Mouse (Mus musculus): Measurements from ENCODE around the gene Ntn1. TPM values are rescaled to one million over a fixed set of nuclear protein-coding genes. Genes with fewer than 3 reads are reported as not detected.

Gene Ntn1
- polyA plus RNA-seq, 1 experiment from 2014 or later: 15.7 TPM

DNA sequence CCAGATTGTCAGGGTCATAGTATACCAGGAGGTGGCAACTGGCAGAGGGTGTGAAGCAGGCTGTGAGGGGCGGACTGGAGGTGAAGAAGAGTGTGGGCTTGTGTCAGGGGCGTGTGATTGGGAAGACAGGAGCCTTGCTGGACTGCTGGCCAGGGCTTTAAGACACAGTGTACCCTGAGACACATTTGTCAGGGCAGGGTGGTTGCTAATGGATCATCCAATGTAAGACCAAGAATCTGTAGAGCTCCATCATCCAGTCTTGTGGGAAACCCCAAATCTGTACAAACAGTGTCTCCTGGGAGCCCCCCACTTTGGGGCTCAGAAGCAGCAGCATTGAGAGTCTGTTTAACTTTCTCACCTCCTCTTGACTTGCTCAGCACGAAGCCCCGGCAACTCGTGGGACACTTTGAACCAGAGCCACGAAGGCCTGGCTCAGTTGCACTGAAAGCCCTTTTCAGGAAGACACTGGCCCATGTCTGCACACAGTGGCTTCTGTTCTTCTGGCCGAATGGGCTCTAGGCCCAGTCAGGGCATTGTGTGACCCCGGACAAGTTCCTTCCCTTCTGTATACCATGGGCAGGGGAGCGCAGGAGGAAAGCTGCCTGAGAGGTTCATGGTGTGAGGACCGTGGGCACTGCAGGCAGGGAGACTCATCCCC, 194.9 kb downstream of the Ntn1 start:
- H3K4me2 ChIP-seq (ENCODE audit: low read depth, low read length): no peak overlapping the region
- 68% methylated on average over 10 of the region's 10 CpGs for WGBS
- H3K9me3 ChIP-seq (ENCODE audit: control insufficient read depth, low read length): no peaks in the 10 kb centered on the region
- H3K4me3 ChIP-seq (ENCODE audit: low read depth, low read length): no peak overlapping the region
- ATAC-seq (ENCODE audit: low read depth): peak; percentile 73; the same call in 1 of the 2 replicates
- peaks cover 3% of the 10 kb centered on the region; the same call in 1 of the 2 replicates for H3K4me1 ChIP-seq (ENCODE audit: control insufficient read depth, insufficient read depth, low read length)
- no peak overlapping the region for H3K27ac ChIP-seq (ENCODE audit: low read depth, low read length)
- H3K27me3 ChIP-seq (ENCODE audit: control insufficient read depth, insufficient read depth, low read length): no peaks in the 10 kb centered on the region
- H3K9ac ChIP-seq (replicated peaks; ENCODE audit: low read depth, low read length): no peak overlapping the region
- H3K36me3 ChIP-seq (ENCODE audit: control insufficient read depth, insufficient read depth, low read length): no peaks in the 10 kb centered on the region

DNA sequence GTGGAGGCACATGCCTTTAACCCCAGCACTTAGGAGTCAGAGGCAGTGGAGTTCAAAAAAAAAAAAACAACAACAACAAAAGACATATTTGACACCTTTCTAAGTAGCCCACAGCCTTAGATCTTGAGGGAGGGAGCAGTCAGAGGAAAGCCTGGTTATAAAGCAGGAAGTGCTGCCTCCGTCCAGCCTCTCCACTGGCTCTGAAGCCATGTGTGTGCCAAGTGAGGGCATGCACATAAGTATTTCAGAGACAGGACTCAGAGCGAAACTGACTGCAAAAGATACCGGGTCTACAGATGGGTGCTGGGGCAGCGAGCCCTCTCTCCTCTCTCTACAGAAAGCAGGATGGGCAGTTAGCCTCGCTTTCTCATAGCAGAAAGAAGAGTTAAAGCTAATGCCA, 196.2 kb downstream of the Ntn1 start:
- Histone ChIP-seq H3K4me1 (ENCODE audit: control insufficient read depth, insufficient read depth, low read length) (peaks cover 3% of the 10 kb centered on the region; the same call in 1 of the 2 replicates), H3K36me3 (ENCODE audit: control insufficient read depth, insufficient read depth, low read length) (no peaks in the 10 kb centered on the region), H3K9me3 (ENCODE audit: control insufficient read depth, low read length) (no peaks in the 10 kb centered on the region), H3K4me3 (ENCODE audit: low read depth, low read length) (no peak overlapping the region), H3K27me3 (ENCODE audit: control insufficient read depth, insufficient read depth, low read length) (no peaks in the 10 kb centered on the region), H3K9ac (replicated peaks; ENCODE audit: low read depth, low read length) (no peak overlapping the region), H3K4me2 (ENCODE audit: low read depth, low read length) (no peak overlapping the region), H3K27ac (ENCODE audit: low read depth, low read length) (no peak overlapping the region)
- no peak for ATAC-seq (ENCODE audit: low read depth)
- WGBS: 87% methylated on average over 5 of the region's 5 CpGs

DNA sequence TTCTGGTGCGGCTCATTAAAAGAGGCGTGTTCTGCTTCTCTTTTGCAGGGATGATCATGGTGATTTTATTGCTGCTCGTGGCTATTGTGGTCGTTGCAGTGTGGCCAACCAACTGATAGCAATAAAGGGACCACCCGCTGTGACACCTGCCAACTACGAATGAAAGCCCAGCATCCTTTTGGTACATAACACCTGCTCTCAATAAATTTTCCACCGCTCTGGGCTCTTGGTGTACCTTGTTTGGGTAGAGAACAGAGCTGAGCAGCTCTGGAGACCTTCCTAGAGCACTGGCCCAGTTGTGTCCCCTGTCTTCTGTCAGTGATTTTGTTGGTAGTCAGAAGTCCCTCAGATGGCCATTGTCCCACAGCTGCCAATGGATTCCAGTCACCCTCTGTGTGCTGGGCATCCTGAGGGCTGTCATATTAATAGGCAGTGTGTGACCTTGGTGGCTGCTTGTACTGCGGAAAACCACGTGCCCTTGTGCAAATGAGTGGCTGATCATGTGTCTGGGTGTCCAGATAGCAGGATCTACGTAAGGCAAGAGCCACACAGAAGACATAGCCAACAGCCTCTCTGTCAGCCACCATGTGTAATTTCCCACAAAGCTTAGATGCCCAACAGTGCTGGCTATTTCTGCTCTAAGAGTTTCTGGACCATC, 196.8 kb downstream of the Ntn1 start:
- ATAC-seq (ENCODE audit: low read depth): no peak
- no peaks in the 10 kb centered on the region for H3K27me3 ChIP-seq (ENCODE audit: control insufficient read depth, insufficient read depth, low read length)
- no peaks in the 10 kb centered on the region for H3K36me3 ChIP-seq (ENCODE audit: control insufficient read depth, insufficient read depth, low read length)
- WGBS: 27% methylated on average over 10 of the region's 10 CpGs
- H3K27ac ChIP-seq (ENCODE audit: low read depth, low read length): no peak overlapping the region
- H3K4me1 ChIP-seq (ENCODE audit: control insufficient read depth, insufficient read depth, low read length): peaks cover 3% of the 10 kb centered on the region; the same call in 1 of the 2 replicates
- H3K9ac ChIP-seq (replicated peaks; ENCODE audit: low read depth, low read length): no peak overlapping the region
- H3K9me3 ChIP-seq (ENCODE audit: control insufficient read depth, low read length): no peaks in the 10 kb centered on the region
- no peak overlapping the region for H3K4me3 ChIP-seq (ENCODE audit: low read depth, low read length)
- no peak overlapping the region for H3K4me2 ChIP-seq (ENCODE audit: low read depth, low read length)

DNA sequence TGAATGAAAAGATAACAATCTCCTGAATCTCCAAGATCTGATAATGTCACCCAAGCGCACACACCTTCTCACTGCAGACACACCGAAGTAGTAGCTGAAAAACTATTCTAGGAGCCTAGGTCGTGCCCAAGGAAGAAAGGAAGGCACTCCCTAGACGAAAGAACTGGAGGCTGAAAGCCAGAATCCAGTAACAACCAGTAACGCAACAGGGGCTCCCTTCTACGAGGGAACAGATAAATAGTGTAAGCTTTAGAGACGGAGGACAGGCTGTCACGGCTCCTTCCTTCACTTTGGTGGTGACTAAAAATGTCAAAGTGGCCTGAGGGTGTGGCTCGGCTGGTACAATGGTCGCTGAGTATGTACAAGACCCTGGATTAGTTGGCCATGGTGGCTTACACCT, 198.1 kb downstream of the Ntn1 start:
- Histone ChIP-seq H3K9me3 (ENCODE audit: control insufficient read depth, low read length) (no peaks in the 10 kb centered on the region), H3K27me3 (ENCODE audit: control insufficient read depth, insufficient read depth, low read length) (no peaks in the 10 kb centered on the region), H3K4me3 (ENCODE audit: low read depth, low read length) (no peak overlapping the region), H3K4me1 (ENCODE audit: control insufficient read depth, insufficient read depth, low read length) (peaks cover 3% of the 10 kb centered on the region; the same call in 1 of the 2 replicates), H3K36me3 (ENCODE audit: control insufficient read depth, insufficient read depth, low read length) (no peaks in the 10 kb centered on the region), H3K4me2 (ENCODE audit: low read depth, low read length) (no peak overlapping the region), H3K27ac (ENCODE audit: low read depth, low read length) (no peak overlapping the region; the same call in 1 of the 2 replicates), H3K9ac (replicated peaks; ENCODE audit: low read depth, low read length) (no peak overlapping the region)
- WGBS: 59% methylated on average over 10 of the region's 10 CpGs
- no peak for ATAC-seq (ENCODE audit: low read depth)

DNA sequence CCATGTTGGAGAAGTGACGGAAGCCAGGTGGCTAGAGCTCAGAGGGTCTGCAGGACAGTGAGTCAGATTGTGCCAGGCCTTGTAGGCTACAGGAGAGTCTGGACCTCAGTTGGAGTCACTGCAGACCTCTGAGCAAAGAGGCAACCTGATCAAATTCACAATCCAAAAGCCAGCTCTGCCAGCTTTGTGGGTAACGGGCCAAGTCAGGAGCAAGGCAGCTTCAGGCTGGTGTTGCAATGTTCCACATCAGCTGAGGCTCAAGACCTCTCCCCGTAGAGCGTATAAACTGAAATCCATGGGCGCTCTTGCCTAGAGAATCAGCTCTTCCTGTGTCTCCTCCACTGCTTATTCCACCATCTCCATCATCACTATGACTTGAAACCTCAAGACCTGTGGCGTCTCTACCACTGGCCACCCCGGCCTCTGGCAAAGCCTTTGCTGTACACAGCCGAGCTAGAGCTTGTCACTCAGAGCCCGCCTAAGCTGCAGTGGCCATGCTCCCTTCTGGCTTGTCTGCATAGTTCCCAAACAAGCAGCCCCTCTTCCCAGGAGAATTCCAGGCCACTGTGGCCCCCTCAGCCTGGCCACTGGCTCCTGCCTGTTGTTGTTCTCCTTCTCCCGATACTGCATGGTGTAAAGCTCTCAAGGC, 198.7 kb downstream of the Ntn1 start:
- Histone ChIP-seq H3K4me3 (ENCODE audit: low read depth, low read length) (no peak overlapping the region), H3K27me3 (ENCODE audit: control insufficient read depth, insufficient read depth, low read length) (no peaks in the 10 kb centered on the region), H3K27ac (ENCODE audit: low read depth, low read length) (no peak overlapping the region), H3K4me1 (ENCODE audit: control insufficient read depth, insufficient read depth, low read length) (peaks cover 3% of the 10 kb centered on the region; the same call in 1 of the 2 replicates), H3K36me3 (ENCODE audit: control insufficient read depth, insufficient read depth, low read length) (no peaks in the 10 kb centered on the region), H3K9me3 (ENCODE audit: control insufficient read depth, low read length) (no peaks in the 10 kb centered on the region), H3K9ac (replicated peaks; ENCODE audit: low read depth, low read length) (no peak overlapping the region), H3K4me2 (ENCODE audit: low read depth, low read length) (no peak overlapping the region)
- ATAC-seq (ENCODE audit: low read depth): no peak
- 84% methylated on average over 10 of the region's 10 CpGs for WGBS

DNA sequence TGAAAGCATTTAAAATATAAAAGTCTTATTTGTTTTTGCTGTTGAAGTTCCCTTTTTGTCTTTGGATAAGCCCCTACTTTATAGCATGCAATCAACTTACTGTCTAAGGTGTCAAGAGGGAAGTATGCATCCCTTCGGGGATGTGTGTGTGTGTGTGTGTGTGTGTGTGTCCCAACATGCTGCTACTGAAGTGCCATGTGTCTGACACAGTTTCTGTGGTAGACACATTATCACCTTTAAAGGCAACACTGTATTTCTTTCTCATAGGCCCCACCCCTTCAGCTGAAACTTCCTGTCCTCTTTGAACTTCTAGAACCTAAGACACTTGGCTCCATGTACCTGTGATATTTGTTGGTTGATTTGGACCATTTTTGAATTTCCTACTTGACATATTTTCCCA, 199.6 kb downstream of the Ntn1 start:
- Histone ChIP-seq H3K36me3 (ENCODE audit: control insufficient read depth, insufficient read depth, low read length) (no peaks in the 10 kb centered on the region), H3K4me1 (ENCODE audit: control insufficient read depth, insufficient read depth, low read length) (peaks cover 3% of the 10 kb centered on the region; the same call in 1 of the 2 replicates), H3K4me2 (ENCODE audit: low read depth, low read length) (no peak overlapping the region), H3K9ac (replicated peaks; ENCODE audit: low read depth, low read length) (no peak overlapping the region), H3K27ac (ENCODE audit: low read depth, low read length) (no peak overlapping the region), H3K4me3 (ENCODE audit: low read depth, low read length) (no peak overlapping the region), H3K9me3 (ENCODE audit: control insufficient read depth, low read length) (no peaks in the 10 kb centered on the region), H3K27me3 (ENCODE audit: control insufficient read depth, insufficient read depth, low read length) (no peaks in the 10 kb centered on the region)
- 67% methylated on average over 1 of the region's 1 CpGs for WGBS
- no peak for ATAC-seq (ENCODE audit: low read depth)

DNA sequence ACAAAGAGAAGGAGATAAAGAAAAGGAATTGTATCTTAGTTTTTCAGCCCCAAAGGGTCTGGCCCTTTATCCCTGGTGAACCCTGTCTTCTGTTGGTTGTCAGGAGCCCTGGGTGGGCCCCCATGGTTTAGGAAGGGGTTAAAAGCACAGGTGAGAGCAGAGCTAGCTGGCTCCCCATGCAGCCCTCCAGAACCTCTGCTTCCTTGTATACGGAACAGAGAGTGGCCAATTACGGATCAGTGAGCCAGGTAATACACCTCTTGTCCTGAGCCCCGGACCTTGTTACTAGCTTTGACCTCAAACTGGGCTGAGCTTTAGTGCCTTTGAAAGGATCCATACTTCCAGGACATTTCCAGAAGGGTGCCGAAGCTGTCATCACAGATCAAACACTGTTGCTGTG, 200.1 kb downstream of the Ntn1 start:
- WGBS: 85% methylated on average over 4 of the region's 4 CpGs

DNA sequence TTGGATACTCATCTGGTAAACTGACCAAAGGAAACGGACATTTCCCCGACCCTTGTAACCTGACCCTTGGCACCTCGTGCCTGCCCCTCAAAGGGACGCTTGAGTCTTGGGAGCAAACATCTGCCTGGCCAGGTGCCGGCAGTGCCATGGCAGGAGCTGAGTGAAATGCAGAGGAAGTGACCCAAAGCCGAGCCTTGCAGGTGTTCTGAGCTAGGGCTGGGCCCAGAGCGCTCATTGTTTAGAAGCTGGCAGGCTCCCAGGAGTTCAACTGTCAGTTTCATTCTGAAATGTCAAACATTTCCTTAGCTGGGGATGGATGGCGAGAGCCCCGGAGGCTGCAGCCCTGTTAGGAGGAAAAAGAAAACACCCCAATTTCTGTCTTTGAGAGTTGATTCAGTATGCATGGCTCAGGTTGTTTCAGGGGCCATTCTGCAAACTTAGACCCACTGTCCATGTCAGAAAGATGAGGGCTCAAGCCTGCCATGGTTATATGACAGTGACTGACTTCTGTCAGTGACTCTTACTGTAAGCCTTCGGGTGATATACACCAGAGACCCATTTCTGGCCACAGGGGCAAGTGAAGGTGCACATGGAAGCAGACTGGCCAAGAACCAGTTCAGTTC, 200.7 kb downstream of the Ntn1 start:
- 37% methylated on average over 10 of the region's 10 CpGs for WGBS
- no peaks in the 10 kb centered on the region for H3K36me3 ChIP-seq (ENCODE audit: control insufficient read depth, insufficient read depth, low read length)
- no peaks in the 10 kb centered on the region for H3K9me3 ChIP-seq (ENCODE audit: control insufficient read depth, low read length)
- H3K27me3 ChIP-seq (ENCODE audit: control insufficient read depth, insufficient read depth, low read length): no peaks in the 10 kb centered on the region
- no peak overlapping the region for H3K4me3 ChIP-seq (ENCODE audit: low read depth, low read length)
- 0 out of 2 replicates have a peak, but pooled peaks cover 3% of the 10 kb centered on the region for H3K4me1 ChIP-seq (ENCODE audit: control insufficient read depth, insufficient read depth, low read length)
- no peak overlapping the region for H3K9ac ChIP-seq (replicated peaks; ENCODE audit: low read depth, low read length)
- H3K27ac ChIP-seq (ENCODE audit: low read depth, low read length): no peak overlapping the region
- no peak overlapping the region for H3K4me2 ChIP-seq (ENCODE audit: low read depth, low read length)
- no peak for ATAC-seq (ENCODE audit: low read depth)

More for the DNA sequence above, 200.1 kb downstream of the Ntn1 start:
- Histone ChIP-seq H3K9ac (replicated peaks; ENCODE audit: low read depth, low read length) (no peak overlapping the region), H3K9me3 (ENCODE audit: control insufficient read depth, low read length) (no peaks in the 10 kb centered on the region), H3K27me3 (ENCODE audit: control insufficient read depth, insufficient read depth, low read length) (no peaks in the 10 kb centered on the region), H3K27ac (ENCODE audit: low read depth, low read length) (no peak overlapping the region), H3K4me2 (ENCODE audit: low read depth, low read length) (no peak overlapping the region), H3K4me3 (ENCODE audit: low read depth, low read length) (no peak overlapping the region), H3K4me1 (ENCODE audit: control insufficient read depth, insufficient read depth, low read length) (peaks cover 3% of the 10 kb centered on the region; the same call in 1 of the 2 replicates), H3K36me3 (ENCODE audit: control insufficient read depth, insufficient read depth, low read length) (no peaks in the 10 kb centered on the region)
- ATAC-seq (ENCODE audit: low read depth): no peak
